In the genomic region with DNA sequence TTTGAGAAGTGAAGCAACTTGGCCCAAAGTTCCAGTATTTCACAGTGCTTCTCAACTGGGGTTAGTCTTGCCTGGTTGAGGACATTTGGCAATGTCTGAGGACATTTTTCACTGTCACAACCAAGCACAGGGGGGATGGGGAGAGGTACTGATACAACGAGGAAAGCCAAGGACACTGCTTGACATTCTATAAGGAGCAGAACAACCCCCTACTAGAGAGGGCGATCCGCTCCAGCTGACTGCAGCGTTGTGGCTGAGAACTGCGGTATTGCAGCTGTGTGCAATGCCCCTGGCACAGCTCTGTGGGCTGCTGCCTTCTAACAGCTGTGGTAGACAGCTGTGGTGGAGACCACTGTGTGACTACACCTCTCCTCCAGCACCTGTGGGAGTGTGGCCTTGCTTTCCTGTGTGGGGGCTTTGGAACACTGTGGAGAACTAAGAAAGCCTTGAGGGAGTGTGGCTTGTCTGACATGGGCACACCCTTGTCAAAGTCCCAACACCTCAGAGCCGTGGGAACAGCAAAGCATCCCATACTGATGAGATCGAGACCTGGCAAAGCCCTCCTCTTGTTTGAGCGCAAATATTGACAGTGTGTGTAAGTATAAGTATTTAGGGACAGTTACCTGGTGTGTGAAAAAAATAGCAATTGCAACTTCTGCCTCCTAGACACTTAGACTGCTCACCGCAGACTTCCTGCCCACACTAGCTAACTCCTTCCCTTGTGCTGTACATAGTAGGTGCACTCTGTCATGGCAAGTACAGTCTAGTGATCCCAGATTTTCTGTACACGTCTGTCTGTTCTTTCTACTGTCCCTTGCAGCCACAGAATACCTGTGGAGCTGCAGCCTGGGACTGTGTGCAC, we compare ENCODE assay signal across 8 mouse cellular contexts.
DNase-seq lines count a peak whose midpoint lies in the region; ATAC-seq and TF ChIP-seq lines count a peak whose summit lies in the region.

No protein-coding gene starts in this region.

- H3K4me2 ChIP-seq in kidney, postnatal 0 days (ENCODE audit: low read length), result no peak overlapping the region
- H3K4me2 ChIP-seq in liver, embryonic 13.5 days, result no peak overlapping the region
- no peak overlapping the region for H3K4me2 ChIP-seq in neural tube, embryonic 15.5 days

- 0 out of 2 replicates have a peak, but pooled peaks have one; percentile 13 for ATAC-seq in kidney, postnatal 0 days (replicated peaks; ENCODE audit: low FRiP score, low read depth)
- peak; percentile 76 for ATAC-seq in common myeloid progenitor, adult 5-6 weeks (replicated peaks; ENCODE audit: low read depth, poor library complexity, severe bottlenecking)
- 0 out of 2 replicates have a peak, but pooled peaks have one; percentile 20 for ATAC-seq in liver, embryonic 13.5 days (ENCODE audit: low read depth)
- peak; percentile 45; the same call in 1 of the 2 replicates for ATAC-seq in neural tube, embryonic 15.5 days (ENCODE audit: low FRiP score)

- no peak overlapping the region for H3K4me3 ChIP-seq in kidney, postnatal 0 days (replicated peaks; ENCODE audit: low read depth, low read length)
- no peak overlapping the region for H3K4me3 ChIP-seq in kidney, adult 2 months (ENCODE audit: insufficient read depth, low read depth, low read length)
- no peak overlapping the region for H3K4me3 ChIP-seq in liver, embryonic 13.5 days (replicated peaks)
- no peak overlapping the region for H3K4me3 ChIP-seq in neural tube, embryonic 15.5 days (replicated peaks)

- H3K27ac ChIP-seq in kidney, postnatal 0 days, result no peak overlapping the region
- H3K27ac ChIP-seq in kidney, adult 2 months (ENCODE audit: insufficient read depth, low read depth, low read length), result no peak overlapping the region
- H3K27ac ChIP-seq in liver, embryonic 13.5 days, result no peak overlapping the region
- no peak overlapping the region for H3K27ac ChIP-seq in neural tube, embryonic 15.5 days (replicated peaks)

- no peak for TF ChIP-seq POLR2A in kidney, adult 2 months (IDR thresholded peaks at IDR 0.05; ENCODE audit: low read depth, low read length)

- no peaks in the 10 kb centered on the region for H3K36me3 ChIP-seq in kidney, postnatal 0 days (ENCODE audit: insufficient read depth, low read length)
- H3K36me3 ChIP-seq in kidney, adult 2 months (ENCODE audit: control insufficient read depth, insufficient read depth, low read length), result no peaks in the 10 kb centered on the region
- no peaks in the 10 kb centered on the region for H3K36me3 ChIP-seq in liver, embryonic 13.5 days
- no peaks in the 10 kb centered on the region for H3K36me3 ChIP-seq in neural tube, embryonic 15.5 days

- H3K9ac ChIP-seq in kidney, postnatal 0 days (ENCODE audit: low read depth, low read length), result no peak overlapping the region
- H3K9ac ChIP-seq in liver, embryonic 13.5 days, result no peak overlapping the region
- H3K9ac ChIP-seq in neural tube, embryonic 15.5 days (replicated peaks), result no peak overlapping the region

- no peaks in the 10 kb centered on the region for H3K4me1 ChIP-seq in kidney, postnatal 0 days (replicated peaks; ENCODE audit: insufficient read depth, low read length)
- H3K4me1 ChIP-seq in kidney, adult 2 months (ENCODE audit: control insufficient read depth, insufficient read depth, low read length), result no peaks in the 10 kb centered on the region
- H3K4me1 ChIP-seq in liver, embryonic 13.5 days (replicated peaks), result 0 out of 2 replicates have a peak, but pooled peaks cover 4% of the 10 kb centered on the region
- H3K4me1 ChIP-seq in neural tube, embryonic 15.5 days, result peaks cover 14% of the 10 kb centered on the region

- H3K9me3 ChIP-seq in kidney, postnatal 0 days (replicated peaks; ENCODE audit: low read length), result no peaks in the 10 kb centered on the region
- no peaks in the 10 kb centered on the region for H3K9me3 ChIP-seq in liver, embryonic 13.5 days (replicated peaks)
- no peaks in the 10 kb centered on the region for H3K9me3 ChIP-seq in neural tube, embryonic 15.5 days (replicated peaks)

- no peak for TF ChIP-seq CTCF in kidney, postnatal 0 days (IDR thresholded peaks at IDR 0.05; ENCODE audit: low read depth)
- TF ChIP-seq CTCF in kidney, adult 2 months (conservative IDR thresholded peaks at IDR 0.05; ENCODE audit: insufficient read depth, insufficient read length, low read depth, low read length), result no peak

- DNase-seq in kidney, postnatal 0 days (ENCODE audit: low spot score), result no peak
- no peak for DNase-seq in kidney, adult 2 months
- no peak for DNase-seq in liver, embryonic 13.5 days
- DNase-seq in frontal cortex, postnatal 14 days (ENCODE audit: low spot score in 2 of 2), result no peak
- no peak for DNase-seq in kidney, postnatal 25 days
- DNase-seq in cerebellum, adult 11-12 months, result no peak

- H3K27me3 ChIP-seq in kidney, postnatal 0 days (ENCODE audit: insufficient read depth, low read length), result no peaks in the 10 kb centered on the region
- H3K27me3 ChIP-seq in kidney, adult 2 months (replicated peaks; ENCODE audit: control insufficient read depth, insufficient read depth, low read length), result no peaks in the 10 kb centered on the region
- no peaks in the 10 kb centered on the region for H3K27me3 ChIP-seq in liver, embryonic 13.5 days
- no peaks in the 10 kb centered on the region for H3K27me3 ChIP-seq in neural tube, embryonic 15.5 days (replicated peaks)

- 68% methylated on average over 10 of the region's 10 CpGs for WGBS in kidney, postnatal 0 days
- 62% methylated on average over 10 of the region's 10 CpGs for WGBS in kidney, adult 2 months
- WGBS in liver, embryonic 13.5 days (ENCODE audit: insufficient replicate concordance), result 31% methylated on average over 10 of the region's 10 CpGs
- WGBS in neural tube, embryonic 15.5 days, result 77% methylated on average over 10 of the region's 10 CpGs

Comparison
In these comparisons a context has a peak if more than half of its experiments do, and no peak if none do; other contexts are left out.
1. ATAC-seq: peak in every context shown above with its lines; median percentile 76 in common myeloid progenitor, adult 5-6 weeks; 45 in neural tube, embryonic 15.5 days; 20 in liver, embryonic 13.5 days; 13 in kidney, postnatal 0 days.